Mouse (Mus musculus): ENCODE results near the gene Lrp4. TPM values are rescaled to one million over a fixed set of nuclear protein-coding genes. Genes with fewer than 3 reads are reported as not detected.

The Lrp4 gene
- polyA plus RNA-seq, 1 experiment, result 12.0 TPM

DNA sequence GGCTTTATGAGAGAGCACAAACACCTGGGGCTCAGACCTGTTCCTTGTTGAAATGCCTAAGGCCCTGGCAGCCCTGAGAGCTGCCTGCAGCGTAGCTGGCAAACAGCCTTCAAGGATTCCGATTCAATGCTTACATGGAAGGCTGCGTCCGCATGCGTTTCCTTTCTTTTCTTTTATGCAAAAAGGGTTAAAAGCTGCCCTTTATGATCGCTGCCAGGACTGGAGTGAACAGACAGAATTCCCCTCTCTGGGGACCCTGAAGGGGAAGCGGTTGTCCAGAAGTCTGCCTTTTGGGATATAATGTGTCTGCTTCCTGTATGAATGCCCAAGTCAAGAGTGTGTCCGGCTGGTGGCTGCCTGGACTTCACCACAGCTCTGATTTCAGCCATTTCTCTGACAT, 10.3 kb downstream of the Lrp4 start:
- Histone ChIP-seq H3K27ac (ENCODE audit: insufficient read depth, low read depth, low read length) (no peak overlapping the region), H3K27me3 (ENCODE audit: control insufficient read depth, insufficient read depth, low read length) (no peaks in the 10 kb centered on the region), H3K36me3 (ENCODE audit: control insufficient read depth, insufficient read depth, low read length) (no peaks in the 10 kb centered on the region; the same call in 1 of the 2 replicates), H3K4me3 (ENCODE audit: low read depth, low read length) (no peak overlapping the region), H3K4me1 (ENCODE audit: control insufficient read depth, insufficient read depth, insufficient read length, low read length) (peaks cover 18% of the 10 kb centered on the region)
- TF ChIP-seq CTCF (IDR thresholded peaks at IDR 0.05; ENCODE audit: extremely low read depth, insufficient read length, insufficient replicate concordance, low read depth, low read length), result no peak
- no peak for TF ChIP-seq POLR2A (IDR thresholded peaks at IDR 0.05; ENCODE audit: low read depth, low read length)
- 86% methylated on average over 8 of the region's 8 CpGs for WGBS

- WGBS, result 75% methylated on average over 7 of the region's 7 CpGs
- no peaks in the 10 kb centered on the region for H3K27me3 ChIP-seq (ENCODE audit: control insufficient read depth, insufficient read depth, low read length)
- H3K36me3 ChIP-seq (ENCODE audit: control insufficient read depth, insufficient read depth, low read length), result peaks cover 4% of the 10 kb centered on the region; the same call in 1 of the 2 replicates
- H3K4me3 ChIP-seq (ENCODE audit: low read depth, low read length), result no peak overlapping the region
- H3K27ac ChIP-seq (ENCODE audit: insufficient read depth, low read depth, low read length), result no peak overlapping the region
- H3K4me1 ChIP-seq (ENCODE audit: control insufficient read depth, insufficient read depth, insufficient read length, low read length), result peaks cover 30% of the 10 kb centered on the region
- TF ChIP-seq CTCF (IDR thresholded peaks at IDR 0.05; ENCODE audit: extremely low read depth, insufficient read length, insufficient replicate concordance, low read depth, low read length) (no peak), POLR2A (IDR thresholded peaks at IDR 0.05; ENCODE audit: low read depth, low read length) (no peak)
Measured at GRCm38 (mm10) chr2:91470055-91470647, 12.8 kb downstream of the Lrp4 start.

GRCm38 (mm10) chr2:91474358-91474757, 17.0 kb downstream of the Lrp4 start:
- H3K4me1 ChIP-seq (ENCODE audit: control insufficient read depth, insufficient read depth, insufficient read length, low read length), result peaks cover 34% of the 10 kb centered on the region
- H3K36me3 ChIP-seq (ENCODE audit: control insufficient read depth, insufficient read depth, low read length), result peaks cover 26% of the 10 kb centered on the region
- H3K27me3 ChIP-seq (ENCODE audit: control insufficient read depth, insufficient read depth, low read length), result no peaks in the 10 kb centered on the region
- H3K27ac ChIP-seq (ENCODE audit: insufficient read depth, low read depth, low read length), result peak overlapping the region; percentile 55
- H3K4me3 ChIP-seq (ENCODE audit: low read depth, low read length), result peak overlapping the region; percentile 23
- 21% methylated on average over 12 of the region's 12 CpGs for WGBS
- no peak for TF ChIP-seq POLR2A (IDR thresholded peaks at IDR 0.05; ENCODE audit: low read depth, low read length)
- no peak for TF ChIP-seq CTCF (IDR thresholded peaks at IDR 0.05; ENCODE audit: extremely low read depth, insufficient read length, insufficient replicate concordance, low read depth, low read length)

GRCm38 (mm10) chr2:91475791-91476190, 18.5 kb downstream of the Lrp4 start:
- no peak for TF ChIP-seq CTCF (IDR thresholded peaks at IDR 0.05; ENCODE audit: extremely low read depth, insufficient read length, insufficient replicate concordance, low read depth, low read length)
- no peak for TF ChIP-seq POLR2A (IDR thresholded peaks at IDR 0.05; ENCODE audit: low read depth, low read length)
- WGBS, result 68% methylated on average over 7 of the region's 7 CpGs
- no peak overlapping the region for H3K27ac ChIP-seq (ENCODE audit: insufficient read depth, low read depth, low read length)
- no peaks in the 10 kb centered on the region for H3K27me3 ChIP-seq (ENCODE audit: control insufficient read depth, insufficient read depth, low read length)
- H3K36me3 ChIP-seq (ENCODE audit: control insufficient read depth, insufficient read depth, low read length), result peaks cover 32% of the 10 kb centered on the region
- peak overlapping the region; percentile 9; the same call in 1 of the 2 replicates for H3K4me3 ChIP-seq (ENCODE audit: low read depth, low read length)
- H3K4me1 ChIP-seq (ENCODE audit: control insufficient read depth, insufficient read depth, insufficient read length, low read length), result peaks cover 34% of the 10 kb centered on the region

DNA sequence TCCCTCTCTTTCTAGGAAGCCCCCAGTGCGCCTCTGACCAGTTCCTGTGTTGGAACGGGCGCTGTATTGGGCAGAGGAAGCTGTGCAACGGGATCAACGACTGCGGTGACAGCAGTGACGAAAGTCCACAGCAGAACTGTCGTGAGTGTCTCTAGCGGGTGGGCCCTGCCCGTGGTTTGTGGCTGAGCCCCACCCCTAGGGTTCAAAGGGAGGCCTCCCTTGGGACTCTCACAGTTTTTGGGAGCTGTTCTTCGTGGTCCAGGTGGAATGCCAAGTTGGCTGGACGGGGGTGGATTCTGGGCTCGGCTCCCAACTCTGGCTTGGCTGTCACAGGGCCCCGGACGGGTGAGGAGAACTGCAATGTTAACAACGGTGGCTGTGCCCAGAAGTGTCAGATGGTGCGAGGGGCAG, 18.9 kb downstream of the Lrp4 start:
- peak overlapping the region; percentile 28; the same call in 1 of the 2 replicates for H3K27ac ChIP-seq (ENCODE audit: insufficient read depth, low read depth, low read length)
- peaks cover 33% of the 10 kb centered on the region for H3K36me3 ChIP-seq (ENCODE audit: control insufficient read depth, insufficient read depth, low read length)
- peaks cover 34% of the 10 kb centered on the region for H3K4me1 ChIP-seq (ENCODE audit: control insufficient read depth, insufficient read depth, insufficient read length, low read length)
- 35% methylated on average over 17 of the region's 17 CpGs for WGBS
- peak overlapping the region; percentile 9; the same call in 1 of the 2 replicates for H3K4me3 ChIP-seq (ENCODE audit: low read depth, low read length)
- TF ChIP-seq POLR2A (IDR thresholded peaks at IDR 0.05; ENCODE audit: low read depth, low read length) (no peak), CTCF (IDR thresholded peaks at IDR 0.05; ENCODE audit: extremely low read depth, insufficient read length, insufficient replicate concordance, low read depth, low read length) (no peak)
- H3K27me3 ChIP-seq (ENCODE audit: control insufficient read depth, insufficient read depth, low read length), result no peaks in the 10 kb centered on the region

DNA sequence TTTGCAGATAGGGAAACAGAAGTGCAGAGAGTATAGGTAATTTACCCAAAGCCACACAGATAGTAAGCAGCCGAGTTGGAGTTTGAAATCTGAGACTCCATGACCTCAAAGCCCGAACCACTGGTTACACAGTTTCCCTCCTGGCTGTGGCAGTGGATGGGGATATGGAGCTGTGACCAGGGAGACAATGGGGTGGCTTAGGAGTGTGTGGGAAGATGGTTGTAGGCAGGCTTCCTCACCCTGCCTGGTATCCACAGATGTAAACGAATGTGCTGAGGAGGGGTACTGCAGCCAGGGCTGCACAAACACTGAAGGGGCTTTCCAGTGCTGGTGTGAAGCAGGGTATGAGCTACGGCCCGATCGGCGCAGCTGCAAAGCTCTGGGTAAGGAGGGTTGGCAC, 19.5 kb downstream of the Lrp4 start:
- no peak overlapping the region for H3K27ac ChIP-seq (ENCODE audit: insufficient read depth, low read depth, low read length)
- peaks cover 34% of the 10 kb centered on the region for H3K4me1 ChIP-seq (ENCODE audit: control insufficient read depth, insufficient read depth, insufficient read length, low read length)
- WGBS, result 79% methylated on average over 7 of the region's 7 CpGs
- no peaks in the 10 kb centered on the region for H3K27me3 ChIP-seq (ENCODE audit: control insufficient read depth, insufficient read depth, low read length)
- no peak overlapping the region for H3K4me3 ChIP-seq (ENCODE audit: low read depth, low read length)
- TF ChIP-seq CTCF (IDR thresholded peaks at IDR 0.05; ENCODE audit: extremely low read depth, insufficient read length, insufficient replicate concordance, low read depth, low read length), result no peak
- no peak for TF ChIP-seq POLR2A (IDR thresholded peaks at IDR 0.05; ENCODE audit: low read depth, low read length)
- H3K36me3 ChIP-seq (ENCODE audit: control insufficient read depth, insufficient read depth, low read length), result peaks cover 36% of the 10 kb centered on the region

- no peak for TF ChIP-seq POLR2A (IDR thresholded peaks at IDR 0.05; ENCODE audit: low read depth, low read length)
- no peak for TF ChIP-seq CTCF (IDR thresholded peaks at IDR 0.05; ENCODE audit: extremely low read depth, insufficient read length, insufficient replicate concordance, low read depth, low read length)
- WGBS, result 96% methylated on average over 9 of the region's 9 CpGs
- H3K27me3 ChIP-seq (ENCODE audit: control insufficient read depth, insufficient read depth, low read length), result no peaks in the 10 kb centered on the region
- no peak overlapping the region for H3K4me3 ChIP-seq (ENCODE audit: low read depth, low read length)
- H3K36me3 ChIP-seq (ENCODE audit: control insufficient read depth, insufficient read depth, low read length), result peaks cover 41% of the 10 kb centered on the region
- H3K27ac ChIP-seq (ENCODE audit: insufficient read depth, low read depth, low read length), result no peak overlapping the region
- H3K4me1 ChIP-seq (ENCODE audit: control insufficient read depth, insufficient read depth, insufficient read length, low read length), result peaks cover 11% of the 10 kb centered on the region
Measured at GRCm38 (mm10) chr2:91480399-91480801, 23.1 kb downstream of the Lrp4 start.
